Mouse (Mus musculus) neutrophil, adult 5-6 weeks (primary cell): ENCODE results near the gene Zbtb21. TPM values are rescaled to one million over a fixed set of nuclear protein-coding genes. Genes with fewer than 3 reads are reported as not detected.
"Not testable (repeated sequence)": the region's sequence is repeated elsewhere in the genome, so short reads cannot be mapped to it uniquely, and the experiment has no call there.

Experiments
- ATAC-seq: fragments of 151-379, 151-347 bp; 2 replicates; pipeline ENCODE4 v1.8.0; 2017; ENCODE audit warnings: mild to moderate bottlenecking, moderate TSS enrichment; ENCODE audit not compliant: insufficient number of reproducible peaks, poor library complexity, low FRiP score, severe bottlenecking; ENCODE audit errors: extremely low read depth
- total RNA-seq: library from RNA; stranded (forward); fragments of 200-1000 nt; gene quantifications from 2 replicates; pipeline ENCODE4 v1.2.3, GENCODE M21; 2017

Gene Zbtb21
- 23.7 and 23.8 TPM in 2 replicates for total RNA-seq

GRCm38 (mm10) chr16:97962151-97962948, at the start of gene Zbtb21, which contains the start of gene C2cd2:
TSS of gene Zbtb21 (minus strand) at chr16:97962622.
TSS of gene C2cd2 (minus strand) at chr16:97962598.
- ATAC-seq = peak; percentile 84

GRCm38 (mm10) chr16:97997383-97997731, 34.9 kb upstream of the Zbtb21 start:
- ATAC-seq = not testable (repeated sequence)

GRCm38 (mm10) chr16:97996616-97997382, 34.4 kb upstream of the Zbtb21 start, which contains the start of gene B230307C23Rik:
TSS of gene B230307C23Rik (plus strand) at chr16:97997315.
- peak; percentile 99 for ATAC-seq

- no peak for ATAC-seq
Observed at GRCm38 (mm10) chr16:97995849-97996615, 33.6 kb upstream of the Zbtb21 start.

- ATAC-seq = not testable (repeated sequence)
Observed at GRCm38 (mm10) chr16:97992477-97992876, 30.1 kb upstream of the Zbtb21 start.

GRCm38 (mm10) chr16:97991517-97991916, 29.1 kb upstream of the Zbtb21 start:
- ATAC-seq = no peak

GRCm38 (mm10) chr16:97984589-97984988, 22.2 kb upstream of the Zbtb21 start:
- no peak for ATAC-seq

GRCm38 (mm10) chr16:97981362-97981761, 18.9 kb upstream of the Zbtb21 start:
- no peak for ATAC-seq

GRCm38 (mm10) chr16:97977722-97978121, 15.3 kb upstream of the Zbtb21 start:
- no peak for ATAC-seq

- no peak for ATAC-seq
Observed at GRCm38 (mm10) chr16:97977277-97977676, 14.9 kb upstream of the Zbtb21 start.

GRCm38 (mm10) chr16:97963956-97964540, 1.6 kb upstream of the Zbtb21 start:
- no peak for ATAC-seq

GRCm38 (mm10) chr16:97961381-97962150, 856 bp downstream of the Zbtb21 start:
- ATAC-seq = no peak

- no peak for ATAC-seq
Observed at GRCm38 (mm10) chr16:97960348-97960747, 2.1 kb downstream of the Zbtb21 start.

- ATAC-seq = no peak
Observed at GRCm38 (mm10) chr16:97958401-97958973, 3.9 kb downstream of the Zbtb21 start.

GRCm38 (mm10) chr16:97957626-97958025, 4.8 kb downstream of the Zbtb21 start:
- ATAC-seq = no peak

GRCm38 (mm10) chr16:97956011-97956410, 6.4 kb downstream of the Zbtb21 start:
- ATAC-seq = no peak

GRCm38 (mm10) chr16:97953300-97953699, 9.1 kb downstream of the Zbtb21 start:
- ATAC-seq = no peak

GRCm38 (mm10) chr16:97952801-97953200, 9.6 kb downstream of the Zbtb21 start:
- ATAC-seq = no peak
